Mouse (Mus musculus) hindbrain, embryonic 16.5 days (tissue): ENCODE data around the gene Olfr467. TPM values are rescaled to one million over a fixed set of nuclear protein-coding genes. Genes with fewer than 3 reads are reported as not detected.
A peak's percentile ranks its signal among the peaks of the same experiment; 100 is the strongest.

Experiments used
- ATAC-seq: fragments of 200-750 bp; cut with Nextera tagmentation; 2 replicates; pipeline ENCODE4 v1.8.0; 2017; ENCODE audit warnings: moderate TSS enrichment, moderate library complexity
- H3K27ac ChIP-seq: fragments of 300-500 bp; sonication (generic); 2 replicates; pipeline ENCODE4 v1.5.1; 2014; ENCODE audit warnings: low read depth, mild to moderate bottlenecking, control low read depth, low read length, moderate library complexity
- H3K27me3 ChIP-seq: fragments of 300-500 bp; sonication (generic); replicated peaks from 2 replicates; pipeline ENCODE4 v1.6.1; 2014; ENCODE audit warnings: low read length; ENCODE audit not compliant: control insufficient read depth, insufficient read depth
- H3K36me3 ChIP-seq: fragments of 300-500 bp; sonication (generic); 2 replicates; pipeline ENCODE4 v1.6.1; 2014; ENCODE audit warnings: mild to moderate bottlenecking, low read length, moderate library complexity, mixed read lengths; ENCODE audit not compliant: control insufficient read depth, insufficient read depth
- H3K4me1 ChIP-seq: fragments of 300-500 bp; sonication (generic); 2 replicates; pipeline ENCODE4 v1.6.1; 2014; ENCODE audit warnings: low read depth, low read length; ENCODE audit not compliant: control insufficient read depth, insufficient read depth
- H3K4me2 ChIP-seq: fragments of 300-500 bp; sonication (generic); 2 replicates; pipeline ENCODE4 v1.6.1; 2014; ENCODE audit warnings: mild to moderate bottlenecking, low read length, control low read depth, moderate library complexity
- H3K4me3 ChIP-seq: fragments of 300-500 bp; sonication (generic); 2 replicates; pipeline ENCODE4 v1.5.1; 2014; ENCODE audit warnings: mild to moderate bottlenecking, low read length, control low read depth, moderate library complexity
- H3K9ac ChIP-seq: fragments of 300-500 bp; sonication (generic); 2 replicates; pipeline ENCODE4 v1.6.1; 2014; ENCODE audit warnings: low read depth, mild to moderate bottlenecking, control low read depth, low read length, moderate library complexity
- H3K9me3 ChIP-seq: fragments of 300-500 bp; sonication (generic); 2 replicates; pipeline ENCODE4 v1.6.1; 2014; ENCODE audit warnings: mild to moderate bottlenecking, low read length, moderate library complexity; ENCODE audit not compliant: control insufficient read depth
- WGBS: fragments of 180-500 bp; shearing (Covaris S2); extraction: QIAGEN DNeasy Blood & Tissue Kit; methylation state at CpG from one replicate; pipeline ENCODE4 v1.1.7; 2014; 5-methylcytosine and 5-hydroxymethylcytosine counted together
- polyA plus RNA-seq: library from polyadenylated mRNA; unstranded; fragments of >200 nt; fragmentation: Nextera tagmentation; extraction: Ambion mirVana; gene quantifications from 2 replicates; pipeline ENCODE4 v1.2.1, GENCODE M21; 2015

Gene Olfr467
- polyA plus RNA-seq, result not detected in 2 replicates

DNA sequence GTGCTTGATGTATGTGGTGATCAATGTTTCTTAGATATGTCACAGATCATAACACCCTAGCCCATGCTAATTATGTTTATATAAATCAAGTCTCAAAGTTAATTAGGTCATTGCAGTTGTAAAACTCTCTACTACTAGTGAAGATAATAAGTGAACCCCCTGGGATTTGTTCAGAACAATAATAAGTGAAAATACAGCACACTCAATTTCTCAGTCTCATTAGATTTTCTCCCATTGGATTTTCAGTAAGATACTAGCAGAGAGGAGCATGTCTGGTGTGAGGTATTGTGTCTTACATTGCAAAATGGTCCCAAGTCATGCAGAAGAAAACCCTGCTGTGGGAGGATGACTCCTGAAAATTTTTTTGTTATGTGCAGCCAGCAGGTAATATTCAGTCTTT, at the start of gene Olfr467:
Gene Olfr467, plus strand, starts transcription at position 301 of the 400 bp plus-strand sequence.
- ATAC-seq, result no peak
- Histone ChIP-seq H3K27me3 (no peaks in the 10 kb centered on the region), H3K36me3 (no peaks in the 10 kb centered on the region), H3K27ac (no peak within 1 kb of the TSS), H3K4me2 (no peak within 1 kb of the TSS), H3K4me3 (no peak within 1 kb of the TSS), H3K9me3 (no peaks in the 10 kb centered on the region), H3K4me1 (no peaks in the 10 kb centered on the region), H3K9ac (no peak within 1 kb of the TSS)

DNA sequence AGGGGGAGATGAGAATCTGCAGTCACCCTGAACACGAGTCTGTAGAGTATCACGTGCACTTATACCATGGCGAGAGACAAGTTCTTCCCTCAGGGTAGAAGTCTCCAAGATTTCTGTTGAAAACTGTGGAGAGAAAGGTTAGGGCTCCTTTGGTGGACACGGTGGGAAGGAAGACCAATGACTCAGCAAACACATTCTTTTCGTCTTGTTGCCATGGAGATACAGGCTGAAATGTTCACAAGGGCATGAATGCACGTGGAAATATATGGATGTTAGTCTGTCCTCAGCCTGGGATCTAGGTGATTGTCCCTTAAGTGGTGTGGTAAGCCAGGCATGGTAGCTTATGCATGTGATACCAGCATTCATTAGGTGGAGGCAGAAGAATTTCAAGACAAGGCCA, 41.3 kb upstream of the Olfr467 start:
- no peak overlapping the region for H3K9ac ChIP-seq
- WGBS, result 56% methylated on average over 6 of the region's 6 CpGs
- H3K27ac ChIP-seq, result no peak overlapping the region
- no peaks in the 10 kb centered on the region for H3K9me3 ChIP-seq
- H3K4me3 ChIP-seq, result no peak overlapping the region
- no peak overlapping the region for H3K4me2 ChIP-seq
- H3K36me3 ChIP-seq, result no peaks in the 10 kb centered on the region
- no peaks in the 10 kb centered on the region for H3K4me1 ChIP-seq
- H3K27me3 ChIP-seq, result no peaks in the 10 kb centered on the region
- ATAC-seq, result no peak

DNA sequence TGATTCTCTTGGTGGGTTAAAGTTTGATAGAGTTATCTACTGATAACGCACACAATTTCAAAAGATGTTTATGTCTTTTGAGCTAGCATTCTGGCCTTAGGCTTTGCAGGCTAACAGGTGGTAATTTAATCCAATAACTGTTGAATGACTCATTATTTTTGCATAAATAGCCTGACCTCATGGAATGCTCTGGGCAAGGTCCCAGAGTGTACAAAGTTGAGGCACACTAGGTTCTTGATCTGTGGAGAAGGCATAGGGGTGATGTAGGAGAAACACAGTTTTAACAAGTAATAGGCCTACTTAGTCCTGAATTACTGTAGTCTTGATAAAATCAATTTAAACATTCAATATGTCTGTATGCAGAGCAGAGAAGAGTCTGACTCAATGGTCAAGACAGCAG, 33.8 kb upstream of the Olfr467 start:
- H3K4me2 ChIP-seq, result no peak overlapping the region
- no peak for ATAC-seq
- no peaks in the 10 kb centered on the region for H3K4me1 ChIP-seq
- no peaks in the 10 kb centered on the region for H3K36me3 ChIP-seq
- H3K4me3 ChIP-seq, result no peak overlapping the region
- 96% methylated on average over 1 of the region's 1 CpGs for WGBS
- no peak overlapping the region for H3K27ac ChIP-seq
- H3K27me3 ChIP-seq, result no peaks in the 10 kb centered on the region
- H3K9ac ChIP-seq, result no peak overlapping the region
- H3K9me3 ChIP-seq, result no peaks in the 10 kb centered on the region

DNA sequence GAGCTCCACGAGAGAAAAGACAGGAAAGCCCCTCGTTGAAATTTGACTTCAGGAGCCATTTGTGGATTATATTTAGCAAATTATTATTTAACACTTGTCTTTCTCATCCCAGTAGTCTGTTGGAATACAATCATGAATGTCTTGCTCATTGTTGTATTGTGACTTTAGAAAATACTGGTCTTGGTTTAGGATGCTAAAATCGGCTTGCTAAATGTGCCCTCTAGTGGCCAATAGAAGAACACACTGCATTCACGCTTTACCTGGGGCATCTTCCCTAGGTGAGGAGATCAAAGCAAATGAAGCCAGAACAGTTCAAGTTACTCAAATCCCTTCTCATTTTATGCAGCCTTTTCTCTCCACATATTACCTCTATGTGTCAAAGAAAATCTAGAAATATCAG, 32.5 kb upstream of the Olfr467 start:
- no peak for ATAC-seq
- Histone ChIP-seq H3K4me3 (no peak overlapping the region), H3K36me3 (no peaks in the 10 kb centered on the region), H3K9me3 (no peaks in the 10 kb centered on the region), H3K9ac (no peak overlapping the region), H3K4me1 (no peaks in the 10 kb centered on the region), H3K4me2 (no peak overlapping the region), H3K27me3 (no peaks in the 10 kb centered on the region), H3K27ac (no peak overlapping the region)
- 50% methylated on average over 4 of the region's 4 CpGs for WGBS

DNA sequence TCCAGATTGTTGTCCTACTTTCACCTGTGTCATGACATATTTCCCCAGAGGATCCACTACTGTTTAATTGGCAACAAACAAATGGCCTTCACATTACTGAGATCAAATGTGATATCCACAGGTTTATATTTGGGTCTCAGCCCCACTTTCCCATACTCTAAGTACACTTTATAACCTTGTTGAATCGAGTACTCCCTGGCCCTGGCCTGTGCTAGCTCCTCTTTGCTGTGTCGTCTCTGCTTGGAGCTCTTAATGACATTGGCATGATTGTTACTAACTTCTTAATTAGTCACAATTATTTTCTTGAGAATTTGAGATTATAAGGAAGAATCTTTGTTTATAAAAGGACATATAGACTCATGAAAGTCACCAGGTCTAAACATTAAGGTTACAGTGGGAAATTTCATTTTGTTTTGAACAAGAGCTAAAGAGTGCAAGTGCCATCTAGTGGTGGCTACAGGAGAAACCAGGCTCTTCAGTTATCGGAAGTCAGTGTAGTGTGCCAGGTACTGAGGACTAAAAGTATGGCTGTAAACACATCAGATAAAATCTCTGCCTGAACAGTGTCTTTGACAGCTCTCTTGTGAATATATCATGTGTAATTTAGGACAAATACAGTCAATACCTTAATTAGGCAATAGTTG, 24.0 kb upstream of the Olfr467 start:
- H3K4me3 ChIP-seq, result no peak overlapping the region
- no peaks in the 10 kb centered on the region for H3K4me1 ChIP-seq
- WGBS, result 63% methylated on average over 3 of the region's 3 CpGs
- H3K27ac ChIP-seq, result no peak overlapping the region
- ATAC-seq, result peak; percentile 77
- H3K9me3 ChIP-seq, result no peaks in the 10 kb centered on the region
- H3K9ac ChIP-seq, result no peak overlapping the region
- no peaks in the 10 kb centered on the region for H3K27me3 ChIP-seq
- H3K4me2 ChIP-seq, result no peak overlapping the region
- H3K36me3 ChIP-seq, result no peaks in the 10 kb centered on the region

GRCm38 (mm10) chr7:107796500-107796899, 15.6 kb upstream of the Olfr467 start:
- Histone ChIP-seq H3K4me2 (no peak overlapping the region), H3K9me3 (no peaks in the 10 kb centered on the region), H3K9ac (no peak overlapping the region), H3K27me3 (no peaks in the 10 kb centered on the region), H3K36me3 (no peaks in the 10 kb centered on the region), H3K27ac (no peak overlapping the region), H3K4me1 (no peaks in the 10 kb centered on the region), H3K4me3 (no peak overlapping the region)
- WGBS, result 88% methylated on average over 2 of the region's 2 CpGs
- no peak for ATAC-seq

- 85% methylated on average over 2 of the region's 2 CpGs for WGBS
These were observed 11.0 kb upstream of the Olfr467 start, which contains the start of gene Ovch2 for GRCm38 (mm10) chr7:107801108-107801507. Gene Ovch2 (minus strand): TSS chr7:107801208.

GRCm38 (mm10) chr7:107802138-107802537, 9.9 kb upstream of the Olfr467 start:
- Histone ChIP-seq H3K9me3 (no peaks in the 10 kb centered on the region), H3K4me2 (no peak overlapping the region), H3K27ac (no peak overlapping the region), H3K36me3 (no peaks in the 10 kb centered on the region), H3K4me3 (no peak overlapping the region), H3K27me3 (no peaks in the 10 kb centered on the region), H3K4me1 (no peaks in the 10 kb centered on the region), H3K9ac (no peak overlapping the region)
- ATAC-seq, result no peak
- WGBS, result 88% methylated on average over 3 of the region's 3 CpGs

More at GRCm38 (mm10) chr7:107801108-107801507, 11.0 kb upstream of the Olfr467 start, which contains the start of gene Ovch2:
- no peaks in the 10 kb centered on the region for H3K27me3 ChIP-seq
- H3K4me1 ChIP-seq, result no peaks in the 10 kb centered on the region
- no peaks in the 10 kb centered on the region for H3K9me3 ChIP-seq
- ATAC-seq, result no peak
- no peak within 1 kb of the TSS for H3K27ac ChIP-seq
- no peak within 1 kb of the TSS for H3K4me3 ChIP-seq
- no peaks in the 10 kb centered on the region for H3K36me3 ChIP-seq
- H3K4me2 ChIP-seq, result no peak within 1 kb of the TSS
- H3K9ac ChIP-seq, result no peak within 1 kb of the TSS

GRCm38 (mm10) chr7:107819442-107819841, 7.4 kb downstream of the Olfr467 start:
- H3K36me3 ChIP-seq, result no peaks in the 10 kb centered on the region
- no peaks in the 10 kb centered on the region for H3K9me3 ChIP-seq
- no peaks in the 10 kb centered on the region for H3K27me3 ChIP-seq
- no peak overlapping the region for H3K4me2 ChIP-seq
- ATAC-seq, result no peak
- H3K4me1 ChIP-seq, result no peaks in the 10 kb centered on the region
- no peak overlapping the region for H3K9ac ChIP-seq
- no peak overlapping the region for H3K4me3 ChIP-seq
- H3K27ac ChIP-seq, result no peak overlapping the region
